Mouse (Mus musculus): ENCODE results near the gene Kcnq5.

Gene Kcnq5

DNA sequence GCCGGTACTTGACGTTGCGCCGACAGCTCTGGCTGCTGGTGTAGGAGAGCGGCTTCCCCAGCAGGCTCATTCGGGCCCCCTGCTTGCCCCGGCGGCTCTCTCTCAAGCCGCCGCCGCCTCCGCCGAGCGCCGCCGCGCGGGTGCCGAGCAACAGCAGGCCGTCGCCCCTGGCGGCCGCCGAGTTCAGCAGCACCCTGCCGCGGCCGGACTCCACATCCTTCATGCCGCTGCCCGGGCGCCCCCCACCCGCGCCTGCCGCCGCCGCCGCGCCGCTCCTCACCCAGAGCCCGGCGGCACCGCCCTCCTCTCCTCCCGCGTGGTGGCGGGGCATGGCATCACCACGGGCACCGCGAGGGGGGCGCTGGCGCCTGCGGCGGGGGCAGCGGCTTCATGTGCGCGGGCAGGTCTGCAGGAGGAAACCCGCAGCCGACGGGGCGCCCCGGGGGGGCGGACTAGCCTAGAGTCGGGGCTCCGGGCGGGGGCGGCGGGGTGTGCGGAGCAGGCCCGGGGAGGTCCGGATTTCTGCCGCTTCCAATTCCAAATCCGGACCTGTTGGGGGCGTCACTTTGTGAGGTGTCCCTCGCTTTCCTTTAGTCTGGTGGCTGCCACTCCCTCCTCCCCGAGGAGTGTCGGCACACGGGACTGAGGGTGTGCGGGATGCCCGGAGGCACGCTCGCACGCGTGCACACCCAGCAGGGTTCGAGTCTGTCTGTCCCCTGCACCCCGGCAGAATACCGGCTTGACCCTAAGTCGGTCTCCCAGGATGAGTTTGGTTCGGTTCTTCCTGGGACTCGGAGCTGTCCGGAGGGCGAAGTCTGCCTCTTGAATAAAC, at the start of gene Kcnq5:
Kcnq5 (minus strand) TSS at position 692 of the 832 bp plus-strand sequence.
- DNase-seq (ENCODE audit: low spot score), result peak; percentile 81

DNA sequence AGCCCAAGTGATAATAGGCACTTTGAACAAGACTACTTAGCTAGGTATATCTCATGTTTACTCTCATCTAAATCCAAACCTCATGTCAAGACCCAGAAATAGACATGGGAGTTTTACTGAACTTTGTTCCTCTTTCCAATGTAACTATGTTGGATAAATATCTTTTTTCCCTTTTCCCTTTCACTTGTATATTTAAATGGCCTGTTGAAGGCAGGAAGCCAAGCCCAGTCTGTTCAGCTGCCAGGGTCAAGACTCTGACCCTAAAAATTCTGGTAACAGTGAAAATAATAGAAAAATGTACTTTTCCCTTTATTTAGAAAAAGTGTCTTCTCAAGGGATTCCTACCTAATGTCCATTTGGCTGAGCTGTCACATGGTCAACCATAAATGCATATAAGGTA, 18.0 kb upstream of the Kcnq5 start:
- DNase-seq (ENCODE audit: low spot score), result no peak

DNA sequence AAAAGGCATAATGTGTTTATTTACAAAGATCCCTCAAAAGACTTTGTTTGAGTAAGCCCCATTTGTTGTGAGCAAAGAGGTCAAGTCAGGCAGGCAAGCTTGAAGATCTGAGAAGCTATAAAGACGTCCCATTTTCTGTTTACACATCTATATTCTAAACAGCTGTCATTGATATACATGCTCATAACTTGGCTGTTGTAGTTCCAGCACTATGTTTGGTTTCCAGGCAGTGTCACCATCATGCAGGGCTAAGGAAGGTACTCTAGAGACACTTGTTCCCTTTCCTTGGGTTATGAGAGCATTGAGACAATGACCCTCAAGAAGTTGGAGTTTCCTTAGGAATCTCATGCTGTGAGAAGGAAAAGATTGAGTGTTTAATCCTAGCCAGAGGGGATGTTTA, 17.6 kb upstream of the Kcnq5 start:
- DNase-seq (ENCODE audit: low spot score), result no peak

DNA sequence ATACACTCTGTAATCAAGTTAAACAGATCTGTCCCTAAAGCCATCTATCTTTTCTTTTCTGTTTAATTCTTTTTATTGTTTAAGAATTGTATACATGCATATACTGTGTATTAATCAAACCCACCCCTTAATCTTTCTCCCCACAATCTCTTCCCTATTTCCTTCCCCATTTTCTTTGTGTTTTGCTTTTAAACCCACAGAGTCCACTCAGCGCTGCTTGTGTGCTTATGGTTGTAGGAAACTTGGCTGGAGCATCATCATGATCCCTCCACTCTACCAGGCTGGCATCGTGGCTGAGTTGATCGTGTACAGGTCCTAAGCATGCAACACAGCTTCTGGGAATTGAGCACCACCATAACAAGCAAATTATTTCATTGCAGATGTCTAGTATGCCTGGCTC, 12.3 kb upstream of the Kcnq5 start:
- DNase-seq (ENCODE audit: low spot score), result no peak

DNA sequence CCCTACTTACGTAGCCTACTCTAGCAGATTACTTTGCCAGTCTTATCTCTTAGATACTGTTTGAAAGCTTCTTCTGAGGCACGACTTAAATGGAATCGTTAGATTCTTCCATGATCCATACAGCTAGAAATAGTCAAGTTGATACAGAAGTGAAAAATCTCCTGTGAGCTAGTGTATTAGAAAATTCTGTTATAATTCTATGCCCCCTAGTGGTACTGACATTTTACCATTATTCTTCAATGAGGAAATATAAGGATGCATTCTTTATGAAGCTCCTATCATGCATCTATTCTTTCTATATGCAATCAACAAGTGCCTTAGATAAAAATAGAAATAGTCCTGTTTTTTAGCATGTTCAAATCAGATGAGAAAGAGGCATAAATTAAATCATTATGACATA, 5.4 kb upstream of the Kcnq5 start:
- no peak for DNase-seq (ENCODE audit: low spot score)

DNA sequence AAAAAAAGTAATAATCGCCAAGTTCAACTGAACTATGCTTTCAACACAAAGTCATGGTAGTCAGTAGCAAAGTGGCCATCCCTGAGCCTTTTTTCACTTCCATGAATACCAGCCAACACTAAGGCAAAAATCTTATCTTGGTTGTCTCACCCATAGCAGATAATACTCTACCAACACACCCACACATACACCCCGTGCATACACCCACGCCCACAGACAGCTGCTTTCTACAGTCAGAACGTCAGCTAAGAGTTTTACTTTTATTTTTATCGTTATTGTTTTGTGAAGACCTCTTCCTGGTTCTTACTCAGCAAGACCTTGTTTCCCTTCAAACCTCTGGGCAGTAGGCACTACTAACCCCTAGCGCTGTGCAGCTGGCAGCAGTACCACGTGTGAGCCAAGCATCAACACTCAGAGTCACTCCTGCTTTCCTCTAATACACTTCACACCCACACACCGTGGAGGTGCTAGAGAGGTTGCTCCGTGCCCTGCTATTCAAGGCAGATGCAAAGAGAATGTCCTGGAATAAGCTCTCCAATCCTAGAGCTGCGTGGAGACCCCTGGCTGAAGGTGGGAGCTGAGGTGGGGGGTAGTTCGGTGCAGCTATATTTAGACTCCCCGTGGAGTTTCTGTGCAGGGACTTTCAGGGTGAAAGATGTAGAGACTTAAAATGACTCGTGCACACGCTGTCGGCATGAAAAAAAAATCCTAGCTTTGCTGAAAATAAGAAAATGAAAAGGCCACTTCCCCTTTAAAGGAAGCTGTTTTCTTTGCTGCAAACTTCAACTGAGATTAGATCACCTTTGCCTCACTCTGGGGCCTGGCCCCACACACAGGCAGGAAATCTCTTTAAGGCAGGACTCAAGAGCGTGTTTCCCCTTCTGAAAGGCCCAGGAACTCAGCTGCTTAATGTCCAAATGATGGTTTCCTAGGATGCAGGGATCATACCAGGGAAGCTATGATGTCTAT, 1.4 kb upstream of the Kcnq5 start:
- DNase-seq (ENCODE audit: low spot score), result peak; percentile 15

DNA sequence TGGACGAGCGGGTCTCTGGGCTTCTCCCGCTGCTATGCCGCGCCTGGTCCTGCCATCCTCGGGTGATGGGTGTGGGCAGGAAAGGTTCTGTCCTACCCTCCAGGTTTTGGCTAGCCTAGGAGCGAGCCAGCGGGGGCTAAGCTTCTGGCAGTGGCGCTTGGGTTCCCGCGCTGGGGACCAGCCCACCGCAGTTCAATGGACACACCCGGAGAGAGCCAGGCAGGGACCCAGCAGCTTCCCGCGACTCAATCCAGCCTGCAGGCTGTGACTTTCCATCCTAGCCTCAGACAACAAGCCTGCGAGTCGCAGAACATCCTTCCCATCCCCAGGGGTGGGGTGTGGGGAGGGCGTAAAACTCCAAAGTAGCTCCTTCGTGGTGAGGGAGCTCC, 335 bp upstream of the Kcnq5 start:
- peak; percentile 37 for DNase-seq (ENCODE audit: low spot score)

DNA sequence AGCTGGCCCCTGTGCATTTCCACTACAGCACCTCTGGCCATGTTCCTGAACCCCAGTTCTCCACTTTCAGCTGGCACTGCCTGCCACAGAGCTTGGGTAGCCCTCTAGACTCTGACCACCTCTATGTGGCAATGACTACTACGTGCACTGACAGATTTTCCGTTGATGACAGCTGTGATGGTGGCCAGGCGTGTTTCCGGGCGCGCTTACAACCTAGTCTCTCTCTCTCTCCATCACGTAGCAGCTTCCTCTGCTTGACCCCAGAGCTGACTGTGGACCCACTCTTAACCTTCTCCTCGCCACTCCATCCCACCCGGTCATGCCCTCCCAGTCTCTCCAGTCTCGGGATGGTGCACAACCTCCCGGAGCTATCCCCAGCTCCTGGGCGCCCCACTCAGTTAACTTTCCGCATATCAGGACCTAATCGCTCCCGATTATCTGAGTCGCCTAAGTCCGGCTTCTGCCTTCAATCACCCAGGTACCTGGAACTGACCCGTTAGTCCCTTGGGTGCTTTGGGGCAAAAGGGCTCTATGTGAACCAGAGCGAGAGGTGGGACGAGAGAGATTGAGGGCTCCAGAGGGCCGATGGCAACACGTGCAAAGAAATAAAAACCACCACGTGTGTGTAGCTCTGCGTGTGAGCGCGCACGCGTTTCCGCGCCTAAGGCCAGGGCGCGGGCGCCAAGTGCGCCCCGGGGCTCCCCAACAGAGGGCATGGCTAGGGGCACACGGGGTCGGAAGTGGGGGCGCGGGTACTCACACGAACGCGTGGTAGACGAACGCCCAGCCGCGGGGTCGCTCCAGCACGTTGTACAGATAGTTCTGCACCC, 1.1 kb downstream of the Kcnq5 start:
- no peak for DNase-seq (ENCODE audit: low spot score)

DNA sequence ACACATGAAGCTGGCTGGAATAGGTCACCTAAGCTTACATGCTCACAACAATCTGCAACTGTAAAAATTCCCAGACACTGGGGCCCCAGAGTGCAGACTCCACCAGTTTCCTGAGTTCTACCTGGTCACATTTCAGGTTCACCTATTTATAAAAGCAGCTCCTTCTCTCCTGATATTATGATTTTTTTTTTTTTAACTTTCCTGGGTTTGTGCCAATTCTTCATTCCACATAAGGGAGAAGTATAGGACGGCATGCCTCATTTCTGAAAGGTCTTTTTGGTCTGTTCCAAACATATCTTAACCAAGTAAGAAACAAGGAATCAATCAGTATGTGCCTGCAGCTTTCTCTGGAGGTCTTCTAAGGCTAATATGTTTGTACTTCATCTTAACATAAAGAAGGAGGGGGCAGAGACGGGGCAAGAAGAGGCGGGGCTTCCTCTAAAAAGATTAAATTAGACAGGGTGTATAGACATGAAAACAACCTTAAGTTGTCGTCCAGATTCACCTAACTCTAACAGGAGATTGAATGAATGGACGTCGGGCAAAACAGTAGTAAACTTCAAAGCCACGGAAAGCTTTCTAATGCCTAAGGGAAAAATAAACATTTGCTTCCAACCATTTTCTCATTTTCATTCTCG, 2.0 kb downstream of the Kcnq5 start:
- no peak for DNase-seq (ENCODE audit: low spot score)

DNA sequence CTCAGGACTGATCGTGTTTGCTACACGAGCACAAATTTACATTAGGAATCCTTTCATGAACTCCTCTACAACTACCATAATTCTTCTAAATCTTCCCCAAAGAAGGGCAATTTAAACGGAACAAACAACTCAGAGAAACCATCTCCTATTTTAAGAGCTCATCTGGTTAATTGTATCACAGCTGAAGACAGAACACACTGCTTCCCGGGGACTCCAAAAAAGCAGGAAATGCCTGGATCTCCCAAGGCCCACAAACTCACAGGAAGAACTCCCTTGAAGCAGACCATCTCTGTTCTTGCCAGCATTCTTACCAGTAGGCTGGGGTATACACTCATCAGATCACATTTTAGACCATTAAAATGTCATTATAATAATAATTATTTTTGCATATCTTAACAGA, 3.7 kb downstream of the Kcnq5 start:
- no peak for DNase-seq (ENCODE audit: low spot score)

DNA sequence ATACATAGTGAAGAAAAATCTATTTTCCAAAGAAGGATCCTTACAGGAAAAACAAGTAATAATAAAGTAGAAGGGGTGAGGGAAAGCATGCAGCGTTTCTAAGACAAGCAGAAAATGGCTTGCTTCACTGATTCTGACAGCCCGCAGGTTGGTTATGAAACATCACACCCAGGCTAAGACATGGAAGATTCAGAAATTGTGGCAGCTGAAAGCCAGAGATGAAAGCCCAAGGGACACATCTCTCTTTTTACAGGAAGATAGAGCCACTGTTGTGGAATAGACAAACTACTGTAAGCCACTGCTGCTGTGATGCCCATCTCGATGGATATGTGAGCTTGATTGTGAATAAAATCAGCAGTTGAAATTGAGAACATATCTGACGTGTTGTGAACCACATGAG, 20.9 kb downstream of the Kcnq5 start:
- DNase-seq (ENCODE audit: low spot score), result no peak

DNA sequence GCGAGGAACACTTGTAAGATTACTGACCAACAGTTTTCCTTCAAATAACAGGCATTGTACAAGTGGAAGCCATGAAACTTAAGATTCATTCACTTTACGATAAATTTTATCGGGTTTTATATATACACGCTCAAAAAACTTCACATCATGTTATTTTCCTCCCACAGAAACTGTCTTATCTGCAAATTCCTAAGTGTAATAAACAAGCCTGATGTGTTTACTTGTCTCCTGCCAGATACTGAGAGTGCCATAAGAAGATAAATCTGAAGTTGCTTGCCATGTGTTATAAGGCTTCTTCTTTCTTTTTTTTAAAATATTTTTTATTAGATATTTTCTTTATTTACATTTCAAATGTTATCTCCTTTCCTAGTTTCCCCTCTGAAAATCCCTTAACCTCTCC, 34.6 kb downstream of the Kcnq5 start:
- DNase-seq (ENCODE audit: low spot score), result no peak

DNA sequence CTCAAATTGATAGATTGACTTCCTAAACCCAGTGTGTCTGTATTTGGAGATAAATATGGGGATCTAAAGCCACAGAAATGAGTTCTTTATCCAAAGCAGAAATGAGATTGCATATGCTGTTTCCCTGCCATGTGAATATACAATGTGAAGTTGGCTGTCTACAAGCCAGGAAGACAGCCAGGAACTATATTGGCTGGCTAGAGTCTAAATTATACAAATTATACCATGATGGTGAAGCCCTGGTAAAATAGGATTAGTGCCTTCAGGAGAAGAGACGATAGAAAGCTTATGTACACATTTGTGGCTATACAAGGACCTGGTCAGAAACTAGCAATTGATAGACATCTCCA, 38.5 kb downstream of the Kcnq5 start:
- no peak for DNase-seq (ENCODE audit: low spot score)

DNA sequence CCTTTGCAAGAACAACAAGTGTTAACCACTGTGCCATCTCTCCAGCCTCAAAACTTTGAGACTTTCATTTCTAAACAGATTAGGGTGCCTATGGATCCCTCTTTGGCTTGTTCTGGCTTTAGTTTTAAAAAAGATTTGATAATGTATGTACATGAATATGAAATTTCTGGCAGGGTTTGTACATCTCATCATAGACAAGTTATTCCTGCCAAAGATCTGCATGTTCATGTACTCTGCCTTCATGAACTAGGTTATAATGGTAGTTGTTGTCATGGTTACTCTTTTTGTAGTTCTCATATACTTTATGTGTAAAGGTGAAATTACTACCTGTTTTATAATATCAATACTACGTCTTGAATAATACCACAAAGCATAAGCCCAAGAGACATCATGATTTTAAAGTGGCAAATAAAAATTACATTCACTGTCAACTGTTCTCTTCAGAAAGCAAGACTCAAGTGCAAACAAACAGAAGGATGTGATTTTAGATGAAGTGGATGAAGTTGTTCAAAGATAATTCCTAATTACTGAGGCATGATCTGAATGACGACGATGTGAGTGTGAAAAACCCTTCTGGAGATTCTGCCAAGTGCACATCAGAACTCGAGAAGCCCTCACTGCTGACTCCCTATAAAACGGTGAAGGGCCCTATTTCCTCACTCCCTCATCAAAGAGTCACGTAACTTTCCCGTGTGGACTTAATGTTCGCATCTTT, 39.0 kb downstream of the Kcnq5 start:
- no peak for DNase-seq (ENCODE audit: low spot score)

DNA sequence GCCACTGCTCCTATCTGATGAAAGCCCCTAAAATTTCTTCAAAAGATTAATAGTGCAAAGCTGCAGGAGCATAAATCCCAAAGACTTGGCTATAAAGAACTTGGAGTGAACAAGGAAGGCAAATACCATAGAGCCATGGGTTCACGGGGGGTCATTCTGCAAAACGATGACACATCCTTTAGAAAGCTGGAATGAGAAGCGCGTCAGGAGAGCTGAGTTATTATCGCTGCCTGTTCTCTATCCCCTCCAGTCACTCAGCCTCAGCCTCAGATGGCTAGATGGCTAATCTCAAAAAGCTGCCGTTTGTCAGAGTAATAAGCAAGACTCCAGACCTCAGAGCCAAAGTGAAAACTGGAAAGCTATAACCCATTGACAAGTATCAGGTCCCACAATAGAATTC, 42.5 kb downstream of the Kcnq5 start:
- DNase-seq (ENCODE audit: low spot score), result no peak

DNA sequence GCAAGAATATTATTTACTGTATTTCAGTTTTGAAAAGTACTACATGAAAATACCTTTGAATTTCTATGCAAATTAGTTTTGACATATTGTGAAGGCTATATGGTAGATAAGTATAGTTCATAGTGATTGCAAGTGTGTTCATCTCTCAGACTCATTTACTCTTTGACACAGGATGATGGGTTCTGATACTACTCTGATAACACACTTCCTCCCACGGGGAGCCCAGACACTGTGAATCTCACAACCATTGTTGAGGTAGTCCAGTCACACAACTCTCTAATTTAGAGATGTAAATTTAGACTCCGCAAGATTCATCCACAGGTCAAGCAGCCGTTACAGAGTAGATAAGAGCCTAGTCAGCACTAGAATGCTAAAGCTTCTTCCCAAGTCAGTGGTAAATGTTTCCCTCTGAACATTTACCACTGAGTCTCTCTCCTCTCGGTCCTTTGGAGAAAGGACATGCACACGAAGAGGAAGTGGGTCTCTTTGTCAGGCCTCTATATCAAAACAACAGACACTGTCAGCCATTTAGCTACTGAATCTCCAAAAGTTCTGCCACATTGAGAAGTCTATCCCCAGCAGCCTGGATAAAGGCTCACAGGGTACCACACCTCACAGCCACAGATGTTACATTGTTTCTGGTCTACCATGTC, 65.5 kb downstream of the Kcnq5 start:
- DNase-seq (ENCODE audit: low spot score), result no peak

DNA sequence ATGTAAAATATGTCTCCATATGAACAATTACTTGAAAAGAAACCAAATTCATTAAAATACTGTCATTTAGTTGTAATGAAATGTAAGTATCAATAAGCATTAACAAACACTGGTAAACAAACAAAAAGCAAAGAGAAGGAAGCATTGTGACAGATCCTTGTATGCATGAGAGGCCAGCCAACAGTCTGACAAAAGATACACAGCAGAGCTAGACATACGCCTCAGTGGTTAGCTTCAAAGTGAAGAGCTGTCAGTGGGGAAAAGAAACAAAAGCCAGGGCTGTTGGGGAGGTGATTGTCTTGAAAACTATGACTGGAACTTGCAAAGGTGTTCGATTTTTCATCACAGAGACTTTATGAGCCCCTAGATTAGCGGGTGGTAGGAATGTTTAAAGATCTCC, 78.0 kb downstream of the Kcnq5 start:
- DNase-seq (ENCODE audit: low spot score), result no peak

DNA sequence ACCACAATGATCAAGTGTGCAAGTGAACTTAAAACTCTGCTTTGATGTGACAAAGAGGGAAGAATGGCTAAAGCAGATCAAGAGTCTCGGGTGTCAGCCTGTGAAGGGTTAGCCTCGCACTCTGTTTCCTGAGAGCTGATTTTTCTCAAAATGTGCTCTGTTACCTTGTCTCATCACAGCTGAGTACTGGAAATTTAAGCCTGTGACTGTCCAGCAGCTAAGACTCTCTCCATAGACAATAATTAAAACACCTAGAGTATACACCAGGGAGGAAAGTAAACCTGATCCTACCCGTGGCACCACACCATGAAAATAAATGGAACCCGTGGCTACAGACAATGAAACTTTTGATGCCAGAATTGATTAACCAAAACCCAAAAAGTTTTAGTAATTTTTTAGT, 90.9 kb downstream of the Kcnq5 start:
- no peak for DNase-seq (ENCODE audit: low spot score)

DNA sequence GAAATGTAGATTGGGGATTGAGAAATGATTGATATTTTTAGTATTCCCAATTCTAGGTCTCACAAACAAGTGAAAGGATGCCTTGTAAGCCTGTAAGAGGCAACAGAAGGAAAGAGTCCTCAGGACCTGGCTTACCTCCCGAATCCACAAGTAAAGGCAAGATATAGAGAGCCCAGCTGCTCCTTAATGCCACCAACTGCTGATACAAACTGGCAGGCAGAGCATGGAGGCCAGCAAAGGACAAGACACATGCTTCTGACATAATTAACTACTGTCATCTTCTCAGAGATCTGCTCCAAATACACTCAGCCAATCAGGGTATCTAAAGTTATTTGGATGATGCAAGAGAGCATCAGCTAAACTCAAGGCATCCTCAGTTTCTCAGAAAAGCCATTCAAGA, 93.3 kb downstream of the Kcnq5 start:
- no peak for DNase-seq (ENCODE audit: low spot score)

DNA sequence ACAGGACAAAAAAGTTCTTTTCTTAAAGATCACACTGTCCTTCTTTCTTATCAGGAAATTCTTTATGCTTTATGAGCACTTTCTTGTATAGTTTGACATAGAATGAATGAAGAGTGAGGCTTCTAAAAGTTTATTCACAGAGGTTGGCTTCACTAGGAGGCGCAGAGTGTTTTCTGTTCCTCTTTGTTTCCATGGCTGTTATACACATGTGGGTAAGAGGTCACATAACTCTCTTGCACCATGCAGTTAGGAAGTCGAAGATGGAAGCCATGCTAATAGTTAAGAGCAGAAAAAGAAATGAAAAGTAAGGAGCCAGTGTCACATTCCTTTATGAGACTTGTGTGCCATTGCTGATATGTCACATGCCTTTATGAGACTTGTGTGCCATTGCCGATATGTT, 105.3 kb downstream of the Kcnq5 start:
- no peak for DNase-seq (ENCODE audit: low spot score)

DNA sequence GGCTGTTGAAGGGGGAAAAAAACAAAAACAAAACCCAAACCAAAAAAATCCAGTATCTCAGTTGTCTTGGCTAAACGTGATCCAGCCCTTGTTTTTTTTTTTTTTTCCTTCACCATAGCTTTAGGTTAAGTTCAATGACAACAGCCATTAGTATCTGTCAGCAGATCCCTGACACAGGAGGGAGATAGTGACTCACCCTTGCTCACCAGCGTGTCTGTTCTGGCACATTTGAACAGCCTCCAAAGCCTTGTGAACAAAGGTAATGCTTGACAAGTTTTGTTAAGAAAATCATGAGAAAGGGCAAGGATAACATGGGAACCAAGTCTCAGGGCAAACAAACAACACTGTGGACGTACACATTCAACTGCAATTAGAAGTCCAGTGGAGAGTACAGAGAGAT, 123.2 kb downstream of the Kcnq5 start:
- no peak for DNase-seq (ENCODE audit: low spot score)

Data from ovary, postnatal 36 days (tissue).